Mouse (Mus musculus): ENCODE results near the gene Fth1. TPM values are rescaled to one million over a fixed set of nuclear protein-coding genes. Genes with fewer than 3 reads are reported as not detected.

The Fth1 gene
- polyA plus RNA-seq, 1 experiment, result 2,238 TPM

GRCm38 (mm10) chr19:9984111-9985055 lies 4.0 kb downstream of the Fth1 start:
- peaks cover 21% of the 10 kb centered on the region for H3K36me3 ChIP-seq (ENCODE audit: control insufficient read depth, insufficient read depth, low read length)
- no peak for TF ChIP-seq POLR2A (IDR thresholded peaks at IDR 0.05; ENCODE audit: control insufficient read depth, extremely low read depth, insufficient read depth, low read length, poor library complexity)
- WGBS, result 36% methylated on average over 20 of the region's 20 CpGs
- DNase-seq, result no peak
- H3K27me3 ChIP-seq (ENCODE audit: control insufficient read depth, insufficient read depth, low read length), result no peaks in the 10 kb centered on the region
- peak overlapping the region; percentile 37 for H3K4me3 ChIP-seq (ENCODE audit: control insufficient read depth, insufficient read depth, low read length)
- H3K27ac ChIP-seq (ENCODE audit: control insufficient read depth, insufficient read depth, low read length), result peak overlapping the region; percentile 81
- H3K4me1 ChIP-seq (replicated peaks; ENCODE audit: control insufficient read depth, insufficient read depth, low read length), result peaks cover 16% of the 10 kb centered on the region

GRCm38 (mm10) chr19:9985190-9985899 lies 4.9 kb downstream of the Fth1 start:
- Histone ChIP-seq H3K4me3 (ENCODE audit: control insufficient read depth, insufficient read depth, low read length) (no peak overlapping the region), H3K36me3 (ENCODE audit: control insufficient read depth, insufficient read depth, low read length) (peaks cover 21% of the 10 kb centered on the region), H3K4me1 (replicated peaks; ENCODE audit: control insufficient read depth, insufficient read depth, low read length) (peaks cover 16% of the 10 kb centered on the region)

GRCm38 (mm10) chr19:9985900-9986421 lies 5.6 kb downstream of the Fth1 start:
- no peak overlapping the region for H3K27ac ChIP-seq (ENCODE audit: control insufficient read depth, insufficient read depth, low read length)
- no peaks in the 10 kb centered on the region for H3K27me3 ChIP-seq (ENCODE audit: control insufficient read depth, insufficient read depth, low read length)
- WGBS, result 96% methylated on average over 2 of the region's 2 CpGs
- peaks cover 16% of the 10 kb centered on the region for H3K4me1 ChIP-seq (replicated peaks; ENCODE audit: control insufficient read depth, insufficient read depth, low read length)
- TF ChIP-seq CTCF (IDR thresholded peaks at IDR 0.05; ENCODE audit: borderline replicate concordance, control insufficient read depth, extremely low read depth, insufficient read depth, low read length, poor library complexity) (no peak), POLR2A (IDR thresholded peaks at IDR 0.05; ENCODE audit: control insufficient read depth, extremely low read depth, insufficient read depth, low read length, poor library complexity) (no peak)
- no peak overlapping the region for H3K4me3 ChIP-seq (ENCODE audit: control insufficient read depth, insufficient read depth, low read length)
- DNase-seq, result no peak
- peaks cover 21% of the 10 kb centered on the region for H3K36me3 ChIP-seq (ENCODE audit: control insufficient read depth, insufficient read depth, low read length)

More at GRCm38 (mm10) chr19:9985190-9985899, 4.9 kb downstream of the Fth1 start:
- WGBS, result 97% methylated on average over 6 of the region's 6 CpGs
- DNase-seq, result no peak
- Histone ChIP-seq H3K27ac (ENCODE audit: control insufficient read depth, insufficient read depth, low read length) (no peak overlapping the region), H3K27me3 (ENCODE audit: control insufficient read depth, insufficient read depth, low read length) (no peaks in the 10 kb centered on the region)
- TF ChIP-seq POLR2A (IDR thresholded peaks at IDR 0.05; ENCODE audit: control insufficient read depth, extremely low read depth, insufficient read depth, low read length, poor library complexity), result no peak
- TF ChIP-seq CTCF (IDR thresholded peaks at IDR 0.05; ENCODE audit: borderline replicate concordance, control insufficient read depth, extremely low read depth, insufficient read depth, low read length, poor library complexity), result no peak

GRCm38 (mm10) chr19:9987192-9987591 lies 6.8 kb downstream of the Fth1 start:
- Histone ChIP-seq H3K36me3 (ENCODE audit: control insufficient read depth, insufficient read depth, low read length) (peaks cover 21% of the 10 kb centered on the region), H3K27me3 (ENCODE audit: control insufficient read depth, insufficient read depth, low read length) (no peaks in the 10 kb centered on the region), H3K27ac (ENCODE audit: control insufficient read depth, insufficient read depth, low read length) (no peak overlapping the region), H3K4me3 (ENCODE audit: control insufficient read depth, insufficient read depth, low read length) (no peak overlapping the region), H3K4me1 (replicated peaks; ENCODE audit: control insufficient read depth, insufficient read depth, low read length) (peaks cover 13% of the 10 kb centered on the region)
- no peak for TF ChIP-seq POLR2A (IDR thresholded peaks at IDR 0.05; ENCODE audit: control insufficient read depth, extremely low read depth, insufficient read depth, low read length, poor library complexity)
- no peak for TF ChIP-seq CTCF (IDR thresholded peaks at IDR 0.05; ENCODE audit: borderline replicate concordance, control insufficient read depth, extremely low read depth, insufficient read depth, low read length, poor library complexity)
- WGBS, result 74% methylated on average over 6 of the region's 6 CpGs
- DNase-seq, result no peak

GRCm38 (mm10) chr19:9987593-9987992 lies 7.2 kb downstream of the Fth1 start:
- no peak for TF ChIP-seq POLR2A (IDR thresholded peaks at IDR 0.05; ENCODE audit: control insufficient read depth, extremely low read depth, insufficient read depth, low read length, poor library complexity)
- Histone ChIP-seq H3K4me1 (replicated peaks; ENCODE audit: control insufficient read depth, insufficient read depth, low read length) (peaks cover 13% of the 10 kb centered on the region), H3K27ac (ENCODE audit: control insufficient read depth, insufficient read depth, low read length) (no peak overlapping the region), H3K36me3 (ENCODE audit: control insufficient read depth, insufficient read depth, low read length) (peaks cover 21% of the 10 kb centered on the region), H3K27me3 (ENCODE audit: control insufficient read depth, insufficient read depth, low read length) (no peaks in the 10 kb centered on the region), H3K4me3 (ENCODE audit: control insufficient read depth, insufficient read depth, low read length) (no peak overlapping the region)
- DNase-seq, result no peak

GRCm38 (mm10) chr19:9989171-9989883 lies 8.9 kb downstream of the Fth1 start:
- H3K4me1 ChIP-seq (replicated peaks; ENCODE audit: control insufficient read depth, insufficient read depth, low read length), result peaks cover 15% of the 10 kb centered on the region
- TF ChIP-seq CTCF (IDR thresholded peaks at IDR 0.05; ENCODE audit: borderline replicate concordance, control insufficient read depth, extremely low read depth, insufficient read depth, low read length, poor library complexity) (peak; percentile 16; the same call in 1 of the 2 replicates), POLR2A (IDR thresholded peaks at IDR 0.05; ENCODE audit: control insufficient read depth, extremely low read depth, insufficient read depth, low read length, poor library complexity) (no peak)
- DNase-seq, result peak; percentile 52
- H3K36me3 ChIP-seq (ENCODE audit: control insufficient read depth, insufficient read depth, low read length), result peaks cover 18% of the 10 kb centered on the region
- WGBS, result 61% methylated on average over 17 of the region's 17 CpGs
- H3K4me3 ChIP-seq (ENCODE audit: control insufficient read depth, insufficient read depth, low read length), result no peak overlapping the region
- H3K27ac ChIP-seq (ENCODE audit: control insufficient read depth, insufficient read depth, low read length), result no peak overlapping the region
- H3K27me3 ChIP-seq (ENCODE audit: control insufficient read depth, insufficient read depth, low read length), result no peaks in the 10 kb centered on the region

Data from thymus, adult 2 months (tissue).